Mouse (Mus musculus) embryo, embryonic 10 days (tissue): ENCODE data around the gene Olfr659.

Experiments used
- DNase-seq: peaks from one replicate; pipeline ENCODE4 v3.0.0-alpha.2; 2015; ENCODE audit warnings: low spot score

Gene Olfr659

GRCm38 (mm10) chr7:104666453-104666852 is at the start of gene Olfr659:
Gene Olfr659 (plus strand): TSS chr7:104666753.
- DNase-seq, result no peak

- no peak for DNase-seq
These were observed 42.1 kb upstream of the Olfr659 start, which contains the start of gene Olfr657 for GRCm38 (mm10) chr7:104624494-104624893. Gene Olfr657 (plus strand): TSS chr7:104624794.

DNA sequence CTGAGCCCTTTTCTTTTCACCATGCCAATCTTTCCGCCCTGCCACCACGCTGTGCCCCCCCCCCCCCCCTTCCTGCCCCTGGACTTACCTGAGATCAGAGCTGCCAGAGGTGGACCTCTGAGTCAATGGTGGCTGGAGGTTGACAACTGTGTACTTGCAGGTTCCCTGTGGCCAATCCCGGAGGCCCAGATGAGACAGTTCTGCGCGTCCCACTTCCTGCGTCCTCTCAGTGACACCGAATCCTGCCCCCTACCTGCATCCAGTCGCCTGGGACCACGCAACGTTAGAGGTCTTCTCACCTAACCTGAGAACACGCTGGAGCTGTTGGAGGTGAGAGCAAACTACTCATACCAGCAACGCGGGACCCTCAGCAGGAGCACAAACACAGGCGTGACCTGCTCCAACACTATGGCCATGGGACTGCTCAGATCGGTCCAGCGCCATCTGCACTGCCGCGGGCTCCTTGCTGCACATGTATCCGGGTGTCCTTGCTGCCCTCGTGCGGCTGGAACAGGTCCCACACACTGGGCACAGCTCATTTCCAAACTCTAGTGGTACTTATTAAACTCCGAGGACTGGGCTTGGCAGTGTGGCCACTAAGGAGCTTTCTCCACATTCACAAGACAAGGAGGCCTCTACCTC is 19.6 kb upstream of the Olfr659 start, which contains the start of gene Olfr658:
Gene Olfr658, minus strand, starts transcription at position 465 of the 642 bp plus-strand sequence.
- DNase-seq, result peak; percentile 81

DNA sequence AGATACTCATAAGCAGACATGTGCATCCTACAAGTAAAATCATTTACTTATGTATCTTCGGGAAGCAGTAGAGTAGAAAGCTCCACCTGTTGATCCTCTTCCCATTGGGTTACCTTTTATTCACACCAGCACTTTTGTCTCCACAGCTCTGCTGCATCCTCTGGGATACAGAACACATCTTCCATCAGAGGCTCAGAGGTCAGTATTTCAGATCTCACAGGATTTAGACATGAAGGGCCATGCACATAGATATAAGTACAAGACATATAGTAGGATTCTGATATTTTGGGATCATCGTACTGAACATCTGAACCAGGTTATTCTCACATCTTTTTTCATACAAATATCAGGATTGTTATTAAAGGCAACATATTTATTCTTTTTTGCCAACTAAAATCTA is 19.6 kb downstream of the Olfr659 start, which contains the start of gene Olfr661:
Gene Olfr661, plus strand, starts transcription at position 301 of the 400 bp plus-strand sequence.
- no peak for DNase-seq
